ENCODE assay signal across 14 mouse cellular contexts in the genomic region with DNA sequence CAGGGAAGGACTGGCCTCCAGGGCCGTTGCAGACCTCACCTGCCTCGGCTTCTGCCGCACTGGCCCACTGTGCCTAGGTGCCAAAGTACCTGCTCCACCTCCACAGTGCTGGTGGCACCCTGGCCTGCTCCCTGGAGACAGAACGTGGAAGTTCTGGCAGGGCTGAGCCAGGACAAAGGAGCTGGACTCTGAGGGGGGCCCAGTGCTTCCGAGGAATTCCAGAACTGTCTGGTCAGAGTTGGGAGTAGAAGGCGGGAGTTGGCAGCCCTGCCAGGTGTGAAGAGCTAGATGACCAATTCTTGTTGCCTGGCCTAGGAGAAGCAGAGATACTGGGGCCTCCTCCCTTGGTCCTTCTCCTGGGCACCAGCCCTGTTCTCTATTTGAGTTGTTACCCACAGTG.
DNase-seq lines count a peak whose midpoint lies in the region; ATAC-seq lines count a peak whose summit lies in the region.
"Had no signal": no experiment of that assay in that cellular context is flagged by ENCODE, and none has a peak within 500 bp of the region (broad histone marks: within the 10 kb centered on the region; RNA-seq: fewer than 3 reads in every experiment).

No protein-coding gene starts in this region.

- H3K4me3 ChIP-seq in heart, embryonic 15.5 days: no peak overlapping the region
- H3K4me3 ChIP-seq in brown adipose tissue, adult 24 weeks (ENCODE audit: insufficient read depth, low read depth, low read length): no peak overlapping the region
- H3K4me3 ChIP-seq in kidney, embryonic 15.5 days (replicated peaks): no peak overlapping the region
- H3K4me3 ChIP-seq in lung, embryonic 16.5 days (ENCODE audit: low read length): no peak overlapping the region
- H3K4me3 ChIP-seq: embryonic facial prominence, embryonic 13.5 days; forebrain, embryonic 13.5 days; layer of hippocampus, adult 2 months had no signal

- 59% methylated on average over 6 of the region's 6 CpGs for WGBS in heart, embryonic 15.5 days
- 64% methylated on average over 6 of the region's 6 CpGs for WGBS in kidney, embryonic 15.5 days
- WGBS in lung, embryonic 16.5 days: 46% methylated on average over 6 of the region's 6 CpGs

- H3K27me3 ChIP-seq in heart, embryonic 15.5 days: no peaks in the 10 kb centered on the region
- no peaks in the 10 kb centered on the region for H3K27me3 ChIP-seq in kidney, embryonic 15.5 days
- no peaks in the 10 kb centered on the region for H3K27me3 ChIP-seq in lung, embryonic 16.5 days (ENCODE audit: control insufficient read depth, insufficient read depth, low read depth, low read length)
- H3K27me3 ChIP-seq: embryonic facial prominence, embryonic 13.5 days; forebrain, embryonic 13.5 days had no signal

- intact Hi-C loops in heart, postnatal 14 days (cut with DNase I): no loop called here

- peaks cover 85% of the 10 kb centered on the region for H3K4me1 ChIP-seq in heart, embryonic 15.5 days (replicated peaks)
- peaks cover 45% of the 10 kb centered on the region for H3K4me1 ChIP-seq in brown adipose tissue, adult 24 weeks (ENCODE audit: control insufficient read depth, insufficient read depth, insufficient read length, low read length)
- peaks cover 55% of the 10 kb centered on the region for H3K4me1 ChIP-seq in kidney, embryonic 15.5 days
- H3K4me1 ChIP-seq in lung, embryonic 16.5 days (replicated peaks; ENCODE audit: control insufficient read depth, insufficient read depth, low read length): peaks cover 55% of the 10 kb centered on the region

- peak overlapping the region; percentile 50 for H3K27ac ChIP-seq in heart, embryonic 15.5 days
- H3K27ac ChIP-seq in brown adipose tissue, adult 24 weeks (replicated peaks; ENCODE audit: low read depth, low read length): peak overlapping the region; percentile 28; the same call in 1 of the 2 replicates
- H3K27ac ChIP-seq in kidney, embryonic 15.5 days: peak overlapping the region; percentile 64
- H3K27ac ChIP-seq in lung, embryonic 16.5 days (ENCODE audit: low read length): peak overlapping the region; percentile 89
- H3K27ac ChIP-seq: embryonic facial prominence, embryonic 13.5 days; forebrain, embryonic 13.5 days; hindbrain, embryonic 14.5 days; layer of hippocampus, adult 2 months; liver, embryonic 14.5 days had no signal

- H3K9ac ChIP-seq in heart, embryonic 15.5 days: no peak overlapping the region
- no peak overlapping the region for H3K9ac ChIP-seq in kidney, embryonic 15.5 days
- peak overlapping the region; percentile 37 for H3K9ac ChIP-seq in lung, embryonic 16.5 days (ENCODE audit: low read length)
- H3K9ac ChIP-seq: forebrain, embryonic 13.5 days; hindbrain, embryonic 14.5 days; liver, embryonic 14.5 days had no signal

- no peaks in the 10 kb centered on the region for H3K9me3 ChIP-seq in heart, embryonic 15.5 days (replicated peaks)
- no peaks in the 10 kb centered on the region for H3K9me3 ChIP-seq in kidney, embryonic 15.5 days (replicated peaks)
- H3K9me3 ChIP-seq in lung, embryonic 16.5 days (ENCODE audit: control insufficient read depth, low read length): no peaks in the 10 kb centered on the region
- H3K9me3 ChIP-seq: embryonic facial prominence, embryonic 13.5 days; forebrain, embryonic 13.5 days had no signal

- H3K36me3 ChIP-seq in heart, embryonic 15.5 days: no peaks in the 10 kb centered on the region
- no peaks in the 10 kb centered on the region for H3K36me3 ChIP-seq in kidney, embryonic 15.5 days
- H3K36me3 ChIP-seq in lung, embryonic 16.5 days (ENCODE audit: control insufficient read depth, insufficient read depth, low read length): no peaks in the 10 kb centered on the region
- H3K36me3 ChIP-seq: embryonic facial prominence, embryonic 13.5 days had no signal

- no peak overlapping the region for H3K4me2 ChIP-seq in heart, embryonic 15.5 days
- H3K4me2 ChIP-seq in kidney, embryonic 15.5 days: no peak overlapping the region
- no peak overlapping the region; the same call in 1 of the 2 replicates for H3K4me2 ChIP-seq in lung, embryonic 16.5 days (ENCODE audit: low read depth, low read length)
- H3K4me2 ChIP-seq: embryonic facial prominence, embryonic 13.5 days; forebrain, embryonic 13.5 days; hindbrain, embryonic 14.5 days had no signal

- no peak for ATAC-seq in heart, embryonic 15.5 days (replicated peaks; ENCODE audit: insufficient number of reproducible peaks, insufficient read depth, low FRiP score, low read depth)
- ATAC-seq in kidney, embryonic 15.5 days (replicated peaks; ENCODE audit: low FRiP score): no peak
- peak; percentile 49 for ATAC-seq in lung, embryonic 16.5 days (ENCODE audit: low read depth)
- no peak for ATAC-seq in erythroblast, adult 5-6 weeks (replicated peaks; ENCODE audit: low FRiP score, poor library complexity, severe bottlenecking)
- ATAC-seq: forebrain, embryonic 13.5 days had no signal

- DNase-seq in heart, postnatal 14 days: no peak
- DNase-seq in gastrocnemius, adult 18-20 months (ENCODE audit: low spot score): no peak
- DNase-seq: gastrocnemius, postnatal 14 days; right cerebral cortex, adult 18-20 months had no signal

Comparison
In these comparisons a context has a peak if more than half of its experiments do, and no peak if none do; other contexts are left out.
1. H3K27ac ChIP-seq: peak in every context shown above with its lines; median percentile 89 in lung, embryonic 16.5 days; 64 in kidney, embryonic 15.5 days; 50 in heart, embryonic 15.5 days; 28 in brown adipose tissue, adult 24 weeks.